Mouse (Mus musculus) E14TG2a.4 (cell line): Measurements from ENCODE around the gene Cit.

Experiments
- CTCF ChIP-seq: conservative IDR thresholded peaks from 2 replicates; pipeline ENCODE4 v1.5.1; 2014; ENCODE audit warnings: low read length
- NANOG ChIP-seq: IDR thresholded peaks from 2 replicates; pipeline ENCODE4 v1.6.1; 2014; ENCODE audit warnings: borderline replicate concordance, low read length, mixed read lengths

DNA sequence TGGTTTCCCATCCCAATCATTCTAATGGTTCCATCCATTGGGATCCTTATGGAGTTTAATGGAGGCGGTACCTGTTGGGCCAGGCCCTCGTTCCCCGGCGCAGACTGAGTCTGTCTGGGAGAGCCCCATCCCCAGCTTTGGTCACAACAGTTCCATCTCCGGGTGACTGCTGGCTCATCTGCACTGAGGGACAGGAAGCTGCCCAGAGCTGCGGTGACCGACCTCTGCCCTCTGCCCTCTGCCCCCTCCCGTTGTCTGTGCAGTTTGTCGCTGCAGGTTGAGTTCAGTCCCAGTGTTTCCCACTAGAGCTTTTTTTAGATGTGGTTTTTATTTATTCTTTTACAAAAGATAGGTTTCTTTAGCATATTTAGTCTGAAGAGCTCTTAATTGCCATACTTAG is 76.9 kb downstream of the Cit start:
- TF ChIP-seq CTCF: no peak
- TF ChIP-seq NANOG: no peak
